Mouse (Mus musculus): ENCODE results near the gene Chd5. TPM values are rescaled to one million over a fixed set of nuclear protein-coding genes. Genes with fewer than 3 reads are reported as not detected.

Chd5 gene
- 0.38 and 0.61 TPM in 2 replicates for polyA plus RNA-seq (2012; rRNA removed)

DNA sequence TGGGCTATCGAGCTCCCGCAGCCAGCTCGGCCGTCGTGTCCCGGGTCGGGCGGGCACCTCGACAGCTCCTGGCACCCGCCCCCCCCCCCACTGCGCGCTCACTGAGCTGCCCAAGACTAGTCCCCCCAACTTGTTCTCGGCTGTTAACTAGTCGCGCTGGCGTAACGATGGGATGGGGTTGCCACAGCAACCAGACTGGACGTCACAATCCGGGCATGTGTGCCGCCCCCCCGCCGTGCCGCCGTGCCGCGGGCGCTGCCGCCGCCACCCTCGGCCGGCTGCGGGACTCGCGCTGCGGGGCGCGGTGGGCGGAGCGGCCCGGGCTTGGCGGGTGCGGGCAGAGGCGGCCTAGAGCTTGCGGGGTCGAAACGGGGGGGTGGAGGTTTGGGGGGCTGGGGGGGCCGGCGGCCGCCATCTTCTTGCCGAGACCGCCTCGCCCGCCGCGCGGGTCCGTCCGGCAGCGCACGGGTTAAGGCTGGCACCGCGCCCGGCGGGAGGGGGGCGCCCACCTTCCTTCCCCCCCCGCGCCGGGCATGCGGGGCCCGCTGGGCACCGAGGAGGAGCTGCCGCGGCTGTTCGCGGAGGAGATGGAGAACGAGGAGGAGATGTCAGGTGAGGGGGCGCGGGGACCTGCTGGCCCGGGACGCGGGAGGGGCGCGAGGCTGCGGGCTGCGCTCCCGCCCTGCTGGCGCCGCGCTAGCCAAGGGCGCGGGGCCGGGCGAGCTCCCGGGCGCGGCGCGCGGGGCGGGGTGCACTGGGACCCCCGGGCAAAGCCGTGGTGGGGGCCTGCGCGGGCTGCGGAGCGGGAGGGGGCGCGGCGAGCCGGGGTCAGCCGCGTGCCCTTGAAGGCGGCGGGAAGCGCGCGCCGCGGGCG lies at the start of gene Chd5:
Gene Chd5, plus strand, starts transcription at position 233 of the 874 bp plus-strand sequence.

DNA sequence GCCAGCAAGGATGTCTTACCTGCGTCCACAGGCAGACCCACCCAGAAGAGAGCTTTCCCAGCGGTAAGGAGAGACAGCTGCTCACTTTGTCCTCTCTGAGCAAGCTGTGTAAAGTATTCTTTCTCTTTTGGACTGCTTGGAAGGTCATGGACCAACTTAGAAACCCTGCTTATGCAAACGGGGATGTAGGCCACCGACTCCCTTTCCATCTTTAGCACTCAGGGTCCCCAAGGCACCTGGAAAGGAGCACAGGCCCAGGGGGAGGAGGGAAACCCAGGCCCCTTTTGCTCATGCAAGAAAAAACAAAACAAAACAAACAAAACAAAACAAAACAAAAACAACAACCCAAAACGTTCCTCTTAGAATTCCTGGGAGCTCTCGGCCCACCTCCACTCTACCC lies 46.9 kb upstream of the Chd5 start, which contains the start of gene Hes3:
Gene Hes3, minus strand, starts transcription at position 101 of the 400 bp plus-strand sequence.

DNA sequence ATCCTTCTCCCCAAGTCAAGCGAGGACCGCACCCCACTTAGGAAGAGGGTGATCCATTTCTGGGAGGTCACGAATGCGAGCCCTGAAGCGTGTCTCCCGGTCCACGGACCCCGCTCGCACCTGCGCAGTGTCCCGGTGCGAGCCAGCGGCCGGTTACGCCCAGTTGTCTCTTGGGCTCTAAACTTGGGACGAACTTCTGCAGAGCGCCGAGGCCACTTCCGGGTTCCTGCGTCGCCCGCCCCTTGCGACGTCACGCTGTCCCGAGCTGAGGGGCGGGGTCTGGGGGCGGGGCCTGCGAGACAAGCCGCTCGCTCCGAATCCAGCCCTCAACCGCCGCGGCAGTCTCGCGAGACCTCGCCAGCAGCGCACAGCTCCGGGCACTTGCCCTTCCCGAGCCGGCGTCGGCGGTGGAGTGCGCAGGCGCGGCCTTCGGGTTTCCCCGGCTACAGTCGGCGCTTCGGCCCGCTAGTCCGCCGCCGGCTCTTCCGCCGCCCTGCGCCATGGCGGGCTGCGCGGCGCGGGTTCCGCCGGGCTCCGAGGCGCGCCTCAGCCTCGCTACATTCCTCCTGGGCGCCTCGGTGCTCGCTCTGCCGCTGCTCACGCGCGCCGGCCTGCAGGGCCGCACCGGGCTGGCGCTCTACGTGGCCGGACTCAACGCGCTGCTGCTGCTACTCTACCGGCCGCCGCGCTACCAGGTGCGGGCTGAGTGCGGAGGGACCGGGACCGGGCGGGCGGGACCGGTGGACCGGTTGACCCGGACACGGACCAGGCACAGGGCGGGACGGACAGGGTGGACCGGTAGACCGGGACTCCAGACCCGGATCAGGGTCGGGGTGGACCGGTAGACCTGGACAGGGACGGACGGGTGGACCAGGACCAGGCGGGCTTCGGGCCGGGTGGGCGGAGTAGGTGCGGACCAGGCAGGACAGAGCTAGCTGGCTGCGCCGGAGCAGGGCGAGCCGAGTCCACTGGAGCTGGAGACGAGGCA lies 41.3 kb upstream of the Chd5 start, which contains the start of gene Icmt:
Gene Icmt, plus strand, starts transcription at position 354 of the 988 bp plus-strand sequence.

DNA sequence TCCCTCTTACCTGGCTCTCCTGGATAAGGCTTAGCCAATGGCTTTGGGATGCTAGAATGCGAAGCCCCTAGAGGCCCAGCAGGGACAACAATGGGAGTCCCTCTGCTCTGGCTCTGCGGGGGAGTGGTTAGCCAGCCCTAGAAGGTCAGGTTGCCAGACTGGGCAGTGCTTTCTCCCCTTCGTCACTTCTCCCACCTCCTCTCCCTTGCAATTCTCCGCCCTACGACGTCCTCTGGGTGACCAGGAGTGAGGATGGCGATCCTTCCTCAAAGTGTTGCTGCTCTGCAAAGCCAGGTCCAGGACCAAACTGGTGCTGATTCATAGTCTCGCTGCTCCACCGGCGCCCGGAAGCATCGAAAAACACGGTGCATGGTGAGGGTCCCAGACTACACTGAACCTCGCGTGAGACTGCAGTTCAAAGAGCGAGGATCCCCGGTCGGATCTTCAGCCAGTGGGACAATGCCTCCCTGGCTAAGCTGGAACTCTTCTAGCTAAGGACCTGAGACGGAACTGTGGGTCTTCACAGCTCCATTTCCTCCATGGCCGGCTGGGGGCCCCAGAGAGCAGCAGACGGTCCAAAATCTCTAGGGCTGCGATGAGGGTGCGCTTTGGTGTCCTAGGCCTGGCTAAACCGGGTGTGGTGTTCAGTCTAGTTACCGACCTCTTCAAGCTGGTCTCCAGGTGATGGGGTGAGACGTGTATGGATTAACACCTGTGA lies 19.8 kb upstream of the Chd5 start, which contains the start of gene Rnf207:
Gene Rnf207, minus strand, starts transcription at position 477 of the 718 bp plus-strand sequence.

DNA sequence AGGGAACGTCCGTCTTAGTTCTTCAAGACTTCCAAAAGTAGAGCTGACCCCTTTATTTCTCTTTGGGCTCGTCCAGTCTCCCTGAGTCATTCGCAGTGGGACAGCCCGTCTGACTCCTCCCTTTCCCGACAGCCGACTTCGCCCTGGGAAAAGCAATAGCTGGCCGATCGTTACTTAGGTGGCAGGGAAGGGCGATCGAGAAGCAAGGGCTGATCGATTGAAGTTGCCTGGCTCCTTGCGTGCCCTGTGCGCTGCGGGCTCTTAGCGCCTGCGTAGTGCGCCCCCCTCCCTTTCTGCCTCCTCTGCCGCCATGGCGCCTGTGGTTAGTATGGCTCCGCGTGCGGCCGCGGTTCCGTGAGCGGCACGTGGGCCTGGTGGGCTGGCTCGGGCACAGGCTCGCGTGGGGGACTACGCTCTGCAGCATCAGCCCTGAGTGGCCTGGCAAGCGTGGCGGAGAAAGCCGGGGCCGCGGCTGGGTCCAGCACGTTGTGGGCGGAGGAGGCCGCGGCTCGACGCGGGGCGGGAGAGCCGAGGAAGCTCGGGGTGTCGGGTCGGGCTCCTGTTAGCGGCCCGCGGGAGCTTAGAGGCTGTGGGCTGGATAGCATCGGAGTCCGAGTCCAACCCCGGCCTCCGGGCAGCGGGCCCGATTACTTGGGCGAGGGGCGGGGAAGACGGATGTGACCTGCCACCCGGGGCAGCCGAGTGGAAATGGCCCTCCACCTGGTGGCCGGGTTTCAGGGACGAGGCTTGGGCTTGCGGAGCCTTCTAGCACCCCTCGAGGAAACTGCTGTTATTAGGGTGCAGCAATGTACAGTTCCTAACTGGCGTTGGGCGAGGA lies 12.7 kb upstream of the Chd5 start, which contains the start of gene Rpl22:
Gene Rpl22, plus strand, starts transcription at position 169 of the 838 bp plus-strand sequence.

Other genes starting within 250 kb of the Chd5 start
- 3.6 and 4.1 TPM in 2 replicates for gene Tnfrsf25, start 222.7 kb upstream of the Chd5 start, polyA plus RNA-seq (2012; rRNA removed)
- gene Espn, start 186.3 kb upstream of the Chd5 start, polyA plus RNA-seq (2012; rRNA removed) = 35.6 and 61.3 TPM in 2 replicates
- gene Hes2, start 179.8 kb upstream of the Chd5 start, polyA plus RNA-seq (2012; rRNA removed) = 1.4 and 2.2 TPM in 2 replicates
- 20.9 and 22.8 TPM in 2 replicates for gene Acot7, start 160.5 kb upstream of the Chd5 start, polyA plus RNA-seq (2012; rRNA removed)
- gene Gpr153, start 64.4 kb upstream of the Chd5 start, polyA plus RNA-seq (2012; rRNA removed) = 9.9 and 15.4 TPM in 2 replicates
- gene Hes3, start 47.0 kb upstream of the Chd5 start, polyA plus RNA-seq (2012; rRNA removed) = not detected in 2 replicates
- 12.2 and 15.1 TPM in 2 replicates for gene Icmt, start 41.4 kb upstream of the Chd5 start, polyA plus RNA-seq (2012; rRNA removed)
- gene Rnf207, start 19.7 kb upstream of the Chd5 start, polyA plus RNA-seq (2012; rRNA removed) = 2.5 and 2.9 TPM in 2 replicates
- 3.8 and 6.2 TPM in 2 replicates for gene Rpl22, start 12.9 kb upstream of the Chd5 start, polyA plus RNA-seq (2012; rRNA removed)
- gene Nphp4, start 138.1 kb downstream of the Chd5 start, polyA plus RNA-seq (2012; rRNA removed) = 0.66 and 0.67 TPM in 2 replicates
- 1.3 and 2.1 TPM in 2 replicates for gene Kcnab2, start 139.2 kb downstream of the Chd5 start, polyA plus RNA-seq (2012; rRNA removed)

All from stomach, adult 2 months (tissue).